Mouse (Mus musculus) heart, embryonic 16.5 days (tissue): Measurements from ENCODE around the gene Setd2. TPM values are rescaled to one million over a fixed set of nuclear protein-coding genes. Genes with fewer than 3 reads are reported as not detected.

ENCODE experiments used
- ATAC-seq: fragments of 200-750 bp; cut with Nextera tagmentation; replicated peaks from 2 replicates; pipeline ENCODE4 v1.8.0; 2017; ENCODE audit warnings: moderate number of reproducible peaks; ENCODE audit not compliant: insufficient read depth, low FRiP score; ENCODE audit errors: extremely low read depth
- H3K27ac ChIP-seq: fragments of 300-500 bp; sonication (generic); 2 replicates; pipeline ENCODE4 v1.5.1; 2014; ENCODE audit warnings: mild to moderate bottlenecking, low read length, control low read depth, moderate library complexity
- H3K27me3 ChIP-seq: fragments of 300-500 bp; sonication (generic); 2 replicates; pipeline ENCODE4 v1.6.1; 2014; ENCODE audit warnings: low read length, mixed read lengths; ENCODE audit not compliant: control insufficient read depth, insufficient read depth
- H3K36me3 ChIP-seq: fragments of 300-500 bp; sonication (generic); 2 replicates; pipeline ENCODE4 v1.6.1; 2014; ENCODE audit not compliant: control insufficient read depth, insufficient read depth
- H3K4me1 ChIP-seq: fragments of 300-500 bp; sonication (generic); 2 replicates; pipeline ENCODE4 v1.6.1; 2014; ENCODE audit warnings: low read length, mixed read lengths; ENCODE audit not compliant: control insufficient read depth, insufficient read depth
- H3K4me2 ChIP-seq: fragments of 300-500 bp; sonication (generic); 2 replicates; pipeline ENCODE4 v1.6.1; 2014; ENCODE audit warnings: low read depth, mild to moderate bottlenecking, control low read depth, low read length
- H3K4me3 ChIP-seq: fragments of 300-500 bp; sonication (generic); 2 replicates; pipeline ENCODE4 v1.5.1; 2014; ENCODE audit warnings: mild to moderate bottlenecking, control low read depth, low read length
- H3K9ac ChIP-seq: fragments of 300-500 bp; sonication (generic); 2 replicates; pipeline ENCODE4 v1.6.1; 2014; ENCODE audit warnings: low read length, control low read depth
- H3K9me3 ChIP-seq: fragments of 300-500 bp; sonication (generic); replicated peaks from 2 replicates; pipeline ENCODE4 v1.6.1; 2016; ENCODE audit warnings: low read length; ENCODE audit not compliant: control insufficient read depth
- WGBS: fragments of 180-500 bp; shearing (Covaris S2); extraction: QIAGEN DNeasy Blood & Tissue Kit; methylation state at CpG from one replicate; pipeline ENCODE4 v1.1.7; 2014; 5-methylcytosine and 5-hydroxymethylcytosine counted together
- polyA plus RNA-seq: library from polyadenylated mRNA; unstranded; fragments of >200 nt; fragmentation: Nextera tagmentation; extraction: Ambion mirVana; gene quantifications from 2 replicates; pipeline ENCODE4 v1.2.1, GENCODE M21; 2015

Gene Setd2
- polyA plus RNA-seq, 1 experiment from 2014 or later = 21.8 TPM

DNA sequence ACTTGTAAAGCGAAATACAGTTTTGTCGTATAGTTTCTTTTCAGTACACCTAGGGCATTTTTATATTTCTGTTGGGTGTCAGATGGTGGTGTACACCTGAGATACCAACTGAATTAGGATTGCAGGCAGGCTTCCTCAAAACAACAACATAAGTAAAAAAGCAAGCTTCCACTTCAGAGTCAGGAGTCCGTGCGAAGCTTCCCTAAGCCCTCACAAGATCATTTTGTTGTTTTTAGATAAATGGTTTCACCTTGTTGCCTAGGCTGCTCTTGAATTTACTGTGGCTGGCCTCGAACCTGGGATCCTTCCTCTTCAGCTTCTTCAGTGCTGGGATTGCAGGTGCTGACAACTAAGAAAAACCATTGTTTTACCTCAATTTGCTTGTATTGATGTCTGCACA is 1.2 kb downstream of the Setd2 start:
- 17% methylated on average over 5 of the region's 5 CpGs for WGBS
- no peak overlapping the region for H3K27ac ChIP-seq
- no peaks in the 10 kb centered on the region for H3K36me3 ChIP-seq
- H3K9me3 ChIP-seq = no peaks in the 10 kb centered on the region
- peak overlapping the region; percentile 98 for H3K9ac ChIP-seq
- H3K27me3 ChIP-seq = no peaks in the 10 kb centered on the region
- ATAC-seq = no peak
- peak overlapping the region; percentile 88 for H3K4me3 ChIP-seq
- H3K4me1 ChIP-seq = peaks cover 32% of the 10 kb centered on the region
- H3K4me2 ChIP-seq = peak overlapping the region; percentile 86

DNA sequence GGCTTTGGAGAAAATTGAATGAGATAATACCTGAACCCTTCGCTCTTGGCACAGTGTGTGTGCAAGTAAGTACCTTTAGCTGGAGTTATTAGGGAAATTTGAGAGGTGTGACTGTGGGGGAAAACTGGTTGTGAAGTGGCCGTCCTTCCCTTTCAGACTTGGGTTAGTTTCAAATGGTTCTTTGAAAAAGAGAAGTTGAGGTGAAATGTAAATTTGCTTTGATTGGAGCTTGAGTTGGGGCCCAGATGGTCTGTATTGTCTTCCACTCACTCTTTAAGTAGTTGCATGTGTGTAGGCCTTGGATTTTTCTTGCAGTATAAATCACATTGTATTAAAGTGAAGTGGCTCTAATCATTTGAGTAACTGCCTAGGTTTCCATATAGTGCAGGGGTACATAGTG is 2.7 kb downstream of the Setd2 start:
- no peak for ATAC-seq
- no peaks in the 10 kb centered on the region for H3K27me3 ChIP-seq
- H3K4me1 ChIP-seq = peaks cover 32% of the 10 kb centered on the region
- peak overlapping the region; percentile 46; the same call in 1 of the 2 replicates for H3K9ac ChIP-seq
- peak overlapping the region; percentile 5; the same call in 1 of the 2 replicates for H3K4me3 ChIP-seq
- H3K4me2 ChIP-seq = peak overlapping the region; percentile 86
- no peak overlapping the region for H3K27ac ChIP-seq
- no peaks in the 10 kb centered on the region for H3K36me3 ChIP-seq
- 80% methylated on average over 2 of the region's 2 CpGs for WGBS
- no peaks in the 10 kb centered on the region for H3K9me3 ChIP-seq

DNA sequence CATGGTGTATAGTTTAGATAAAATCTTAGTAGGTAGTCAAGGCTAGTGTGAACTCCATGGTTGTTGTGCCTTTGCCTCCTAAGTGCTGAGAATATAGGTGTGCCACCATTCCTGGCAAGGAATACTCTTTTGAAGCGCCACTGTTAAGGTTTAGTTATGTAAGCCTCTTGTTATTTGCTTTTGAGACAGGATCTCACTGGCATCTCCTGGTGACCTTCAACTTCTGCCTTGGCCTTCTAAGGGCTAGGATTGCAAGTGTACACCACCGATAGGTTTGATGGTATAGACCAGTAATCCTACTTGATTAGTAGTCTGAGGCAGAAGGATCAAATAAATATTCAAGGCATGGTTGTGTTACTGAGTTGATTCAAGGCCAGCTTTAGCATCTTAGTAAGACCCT is 4.2 kb downstream of the Setd2 start:
- H3K27ac ChIP-seq = no peak overlapping the region
- WGBS = 87% methylated on average over 2 of the region's 2 CpGs
- H3K9me3 ChIP-seq = no peaks in the 10 kb centered on the region
- no peak overlapping the region for H3K4me2 ChIP-seq
- no peak overlapping the region for H3K9ac ChIP-seq
- no peaks in the 10 kb centered on the region for H3K36me3 ChIP-seq
- H3K4me1 ChIP-seq = peaks cover 25% of the 10 kb centered on the region
- H3K4me3 ChIP-seq = no peak overlapping the region
- no peaks in the 10 kb centered on the region for H3K27me3 ChIP-seq
- ATAC-seq = no peak

DNA sequence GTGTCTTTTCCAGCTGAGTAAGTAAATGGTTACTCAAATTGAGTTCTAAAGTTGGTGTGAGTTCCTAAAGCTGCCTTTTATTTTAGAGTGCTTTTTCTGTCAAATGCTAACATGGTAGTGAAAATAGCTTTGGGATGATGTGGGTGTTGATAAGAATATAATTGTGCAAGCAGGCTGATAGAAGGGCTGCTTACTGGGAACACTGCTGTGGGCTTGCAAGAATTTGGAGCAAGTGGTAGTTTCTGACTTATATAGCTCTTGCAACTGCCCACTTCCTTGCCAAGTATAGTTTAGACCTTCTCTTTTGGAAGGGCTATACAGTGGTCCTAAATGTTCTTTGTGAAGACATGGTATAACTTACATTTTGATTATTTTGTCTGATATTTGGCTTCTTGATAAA is 6.1 kb downstream of the Setd2 start:
- Histone ChIP-seq H3K36me3 (no peaks in the 10 kb centered on the region), H3K4me3 (no peak overlapping the region), H3K9ac (no peak overlapping the region), H3K27me3 (no peaks in the 10 kb centered on the region), H3K4me2 (no peak overlapping the region), H3K9me3 (no peaks in the 10 kb centered on the region), H3K4me1 (peaks cover 25% of the 10 kb centered on the region), H3K27ac (no peak overlapping the region)
- no peak for ATAC-seq

DNA sequence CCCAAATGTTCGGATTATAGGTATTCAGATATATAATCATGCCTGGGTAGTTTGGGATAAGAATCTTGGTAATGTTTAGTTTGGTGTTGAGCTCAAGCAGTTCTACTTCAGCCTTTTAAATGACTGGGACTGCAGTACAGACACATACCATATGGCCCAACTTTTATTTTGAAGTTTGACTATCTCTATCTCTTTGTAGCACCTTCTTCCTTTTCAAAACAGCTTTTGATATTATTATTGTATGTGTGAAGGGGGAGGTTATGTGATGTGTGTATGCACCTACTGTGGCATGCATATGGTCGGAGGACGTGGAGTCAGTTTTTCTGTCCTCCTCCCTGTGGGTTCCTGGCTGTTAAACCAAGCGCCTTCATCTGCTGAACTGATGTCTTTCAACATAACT is 9.6 kb downstream of the Setd2 start:
- Histone ChIP-seq H3K4me1 (peaks cover 6% of the 10 kb centered on the region), H3K27ac (no peak overlapping the region), H3K36me3 (no peaks in the 10 kb centered on the region), H3K4me2 (no peak overlapping the region), H3K9me3 (no peaks in the 10 kb centered on the region), H3K4me3 (no peak overlapping the region), H3K9ac (no peak overlapping the region), H3K27me3 (no peaks in the 10 kb centered on the region)
- WGBS = 75% methylated on average over 4 of the region's 4 CpGs
- no peak for ATAC-seq

DNA sequence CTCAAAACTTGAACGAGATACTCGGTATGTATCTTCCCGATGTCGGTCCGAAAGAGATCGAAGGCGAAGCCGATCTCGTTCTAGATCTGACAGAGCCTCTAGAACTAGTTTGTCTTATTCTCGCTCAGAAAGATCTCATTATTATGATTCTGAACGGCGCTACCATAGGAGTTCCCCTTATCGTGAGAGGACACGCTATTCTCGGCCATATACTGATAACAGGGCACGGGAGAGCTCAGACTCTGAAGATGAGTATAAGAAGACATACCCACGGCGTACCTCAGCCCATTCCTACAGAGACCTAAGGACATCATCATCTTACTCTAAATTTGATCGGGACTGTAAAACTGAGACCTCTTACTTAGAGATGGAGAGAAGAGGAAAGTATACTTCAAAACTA is 15.9 kb downstream of the Setd2 start:
- no peak overlapping the region for H3K4me3 ChIP-seq
- ATAC-seq = no peak

DNA sequence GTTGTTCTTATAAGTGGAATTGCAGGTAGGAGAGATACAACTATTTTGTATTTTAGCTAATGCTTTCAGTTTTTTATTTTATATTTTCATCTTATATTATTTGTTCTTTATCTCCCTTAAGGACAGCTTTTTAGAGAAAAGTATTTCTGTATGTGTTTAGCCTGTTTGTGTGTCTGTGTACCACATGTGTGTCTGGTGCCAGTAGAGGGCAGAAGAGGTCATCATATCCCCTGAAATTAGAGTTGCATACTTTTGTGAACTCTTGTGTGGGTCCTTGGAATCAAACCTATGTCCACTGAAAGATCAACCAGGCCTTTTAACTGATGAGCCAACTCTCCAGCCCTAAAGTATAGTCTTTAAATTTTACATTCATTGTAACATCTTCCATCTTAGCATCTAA is 35.9 kb downstream of the Setd2 start:
- no peak for ATAC-seq
- Histone ChIP-seq H3K4me2 (no peak overlapping the region), H3K4me3 (no peak overlapping the region), H3K27ac (no peak overlapping the region), H3K9me3 (no peaks in the 10 kb centered on the region), H3K36me3 (peaks cover 45% of the 10 kb centered on the region), H3K4me1 (no peaks in the 10 kb centered on the region), H3K9ac (no peak overlapping the region), H3K27me3 (no peaks in the 10 kb centered on the region)

More for the DNA sequence above, 15.9 kb downstream of the Setd2 start:
- no peak overlapping the region for H3K4me2 ChIP-seq
- no peak overlapping the region for H3K9ac ChIP-seq
- no peak overlapping the region for H3K27ac ChIP-seq
- peaks cover 51% of the 10 kb centered on the region for H3K36me3 ChIP-seq
- no peaks in the 10 kb centered on the region for H3K27me3 ChIP-seq
- no peaks in the 10 kb centered on the region for H3K4me1 ChIP-seq
- H3K9me3 ChIP-seq = no peaks in the 10 kb centered on the region
- 90% methylated on average over 19 of the region's 19 CpGs for WGBS

DNA sequence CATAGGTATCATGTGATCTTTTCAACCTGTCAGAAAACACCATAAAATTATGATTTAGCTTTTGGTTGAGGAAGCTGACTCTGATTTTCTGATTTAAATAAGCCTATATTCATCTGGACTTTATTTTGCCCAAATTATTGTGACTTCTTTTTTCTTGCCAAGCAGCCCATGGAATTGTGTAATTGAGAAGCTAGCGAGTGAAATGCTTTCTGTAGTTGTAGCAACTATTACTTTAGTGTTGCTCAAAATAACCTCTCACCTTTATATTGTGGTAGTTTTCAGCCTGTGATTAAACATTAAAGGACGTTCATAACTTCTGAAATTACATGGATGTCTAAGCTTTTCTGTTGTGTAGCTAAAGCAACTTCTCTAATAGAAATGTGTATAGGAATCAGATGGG is 49.8 kb downstream of the Setd2 start:
- H3K27ac ChIP-seq = no peak overlapping the region
- H3K4me2 ChIP-seq = no peak overlapping the region
- no peak overlapping the region for H3K9ac ChIP-seq
- no peak overlapping the region for H3K4me3 ChIP-seq
- peaks cover 4% of the 10 kb centered on the region; the same call in 1 of the 2 replicates for H3K36me3 ChIP-seq
- peaks cover 4% of the 10 kb centered on the region; the same call in 1 of the 2 replicates for H3K4me1 ChIP-seq
- WGBS = 90% methylated on average over 2 of the region's 2 CpGs
- H3K27me3 ChIP-seq = no peaks in the 10 kb centered on the region
- no peak for ATAC-seq
- no peaks in the 10 kb centered on the region for H3K9me3 ChIP-seq

DNA sequence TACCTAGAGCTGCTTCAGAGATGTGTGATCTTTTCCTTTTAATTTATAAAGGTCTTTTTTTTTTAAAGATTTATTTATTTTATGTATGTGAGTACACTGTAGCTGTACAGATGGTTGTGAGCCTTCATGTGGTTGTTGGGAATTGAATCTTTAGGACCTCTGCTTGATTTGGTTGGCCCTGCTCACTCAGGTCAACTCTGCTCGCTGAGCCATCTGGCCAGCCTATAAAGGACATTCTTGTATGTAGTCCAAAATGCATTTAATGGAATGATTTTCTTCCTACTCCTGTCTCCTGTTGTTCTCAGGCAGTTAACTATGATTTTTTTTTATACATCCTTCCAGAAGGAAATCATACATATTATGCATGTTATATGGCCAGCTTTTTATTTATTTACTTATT is 51.1 kb downstream of the Setd2 start:
- Histone ChIP-seq H3K4me2 (no peak overlapping the region), H3K27ac (no peak overlapping the region), H3K4me3 (no peak overlapping the region), H3K36me3 (peaks cover 4% of the 10 kb centered on the region; the same call in 1 of the 2 replicates), H3K4me1 (peaks cover 4% of the 10 kb centered on the region; the same call in 1 of the 2 replicates), H3K9ac (no peak overlapping the region), H3K9me3 (no peaks in the 10 kb centered on the region), H3K27me3 (no peaks in the 10 kb centered on the region)
- WGBS = 71% methylated on average over 1 of the region's 1 CpGs
- no peak for ATAC-seq

DNA sequence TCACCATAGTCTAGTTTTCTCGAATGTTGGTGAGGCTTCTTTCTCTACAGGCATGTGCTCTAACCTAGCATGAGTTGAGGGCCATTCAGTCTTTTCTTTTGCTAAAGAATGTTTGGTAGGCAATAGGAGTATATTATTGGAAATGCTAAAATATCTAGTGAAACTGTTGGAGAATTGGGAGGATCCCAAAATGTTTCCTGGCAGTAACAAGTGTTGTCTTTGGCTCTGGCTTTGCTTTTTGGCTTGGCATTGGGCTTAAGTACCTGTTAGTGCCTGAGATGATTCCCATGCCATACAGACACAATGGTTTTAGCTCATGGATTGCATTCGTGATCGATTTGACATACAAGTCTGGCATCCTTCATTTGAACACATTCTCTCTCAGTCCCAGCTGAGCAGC is 79.1 kb downstream of the Setd2 start:
- H3K36me3 ChIP-seq = peaks cover 25% of the 10 kb centered on the region
- H3K9ac ChIP-seq = no peak overlapping the region

More for the DNA sequence above, 79.1 kb downstream of the Setd2 start:
- H3K27me3 ChIP-seq = no peaks in the 10 kb centered on the region
- H3K9me3 ChIP-seq = no peaks in the 10 kb centered on the region
- H3K27ac ChIP-seq = no peak overlapping the region
- no peaks in the 10 kb centered on the region for H3K4me1 ChIP-seq
- H3K4me3 ChIP-seq = no peak overlapping the region
- H3K4me2 ChIP-seq = no peak overlapping the region
- 91% methylated on average over 3 of the region's 3 CpGs for WGBS
- ATAC-seq = no peak
